Mouse (Mus musculus) ES-E14 (cell line): Measurements from ENCODE around the gene Txndc12. TPM values are rescaled to one million over a fixed set of nuclear protein-coding genes. Genes with fewer than 3 reads are reported as not detected.

Experiments used
- DNase-seq: peaks from one replicate; pipeline ENCODE4 v3.0.0-alpha.2; 2013; ENCODE audit warnings: low read depth, low spot score
- H3K27ac ChIP-seq: 2 replicates; pipeline ENCODE4 v1.5.1; 2012; ENCODE audit warnings: low read depth, mild to moderate bottlenecking, low read length, moderate library complexity, mixed read lengths; ENCODE audit not compliant: poor library complexity, insufficient read depth, severe bottlenecking
- H3K36me3 ChIP-seq: 2 replicates; pipeline ENCODE4 v1.6.1; 2012; ENCODE audit warnings: mild to moderate bottlenecking, low read length, moderate library complexity, mixed read lengths; ENCODE audit not compliant: control insufficient read depth, poor library complexity, insufficient read depth, severe bottlenecking
- H3K4me1 ChIP-seq, 2 experiments: fragments of 150-350 bp in 1 of 2; sonication (generic) in 1 of 2; 2 replicates each; pipeline ENCODE4 v1.6.1; 2012; ENCODE audit warnings: low read length in 2 of 2, mild to moderate bottlenecking in 1 of 2, mixed read lengths in 1 of 2; ENCODE audit not compliant: control insufficient read depth in 2 of 2, insufficient read depth in 2 of 2, poor library complexity in 1 of 2
- H3K4me3 ChIP-seq, 2 experiments: fragments of 150-350 bp in 1 of 2; sonication (generic) in 1 of 2; 2 replicates each; pipeline ENCODE4 v1.5.1; 2012; ENCODE audit warnings: low read length in 2 of 2, low read depth in 1 of 2, mild to moderate bottlenecking in 1 of 2, mixed read lengths in 1 of 2; ENCODE audit not compliant: insufficient read depth in 1 of 2, poor library complexity in 1 of 2, severe bottlenecking in 1 of 2
- H3K9ac ChIP-seq: 2 replicates; pipeline ENCODE4 v1.6.1; 2012; ENCODE audit warnings: low read depth, mild to moderate bottlenecking, low read length, mixed read lengths; ENCODE audit not compliant: poor library complexity, insufficient read depth, severe bottlenecking
- H3K9me3 ChIP-seq: fragments of 150-350 bp; sonication (generic); 2 replicates; pipeline ENCODE4 v1.6.1; 2012; ENCODE audit warnings: low read depth, mild to moderate bottlenecking, low read length; ENCODE audit not compliant: control insufficient read depth, insufficient read depth
- CHD2 ChIP-seq: IDR thresholded peaks from 2 replicates; pipeline ENCODE4 v1.6.1; 2014; ENCODE audit warnings: mild to moderate bottlenecking, low read depth, low read length, inconsistent platforms
- HCFC1 ChIP-seq: IDR thresholded peaks from 2 replicates; pipeline ENCODE4 v1.6.1; 2012; ENCODE audit warnings: low read length, inconsistent platforms, borderline replicate concordance; ENCODE audit not compliant: insufficient read depth
- MAFK ChIP-seq: IDR thresholded peaks from 2 replicates; pipeline ENCODE4 v1.6.1; 2014; ENCODE audit warnings: mild to moderate bottlenecking, low read depth, low read length, inconsistent platforms; ENCODE audit not compliant: insufficient read depth
- ZC3H11A ChIP-seq: IDR thresholded peaks from 2 replicates; pipeline ENCODE4 v1.6.1; 2012; ENCODE audit warnings: low read depth, mild to moderate bottlenecking, inconsistent platforms, low read length, borderline replicate concordance
- ZNF384 ChIP-seq: IDR thresholded peaks from 2 replicates; pipeline ENCODE4 v1.6.1; 2012; ENCODE audit warnings: low read depth, low read length, inconsistent platforms
- in situ Hi-C, 2 experiments: fragments of 600-800 bp; cut with MboI; formaldehyde crosslinking; loops; one replicate each; pipeline ENCODE4 v1.15.1; 2025; ENCODE audit warnings: low sequenced_read_pairs in 2 of 2, inconsistent platforms in 1 of 2; ENCODE audit not compliant: unreplicated experiment in 2 of 2
- total RNA-seq: library from RNA; depleted of rRNA; stranded (reverse); fragments of 300-350 nt; gene quantifications from 2 replicates; pipeline ENCODE4 v1.2.3, GENCODE M21; 2012

Txndc12 gene
- total RNA-seq, 1 experiment: 65.1 TPM

- peak; percentile 63 for DNase-seq
- in situ Hi-C loops: no loop called here
- H3K4me1 ChIP-seq: peaks cover 2 to 4% of the 10 kb centered on the region in 2 experiments; a peak in 2 of 4 replicates
- H3K36me3 ChIP-seq: peaks cover 4% of the 10 kb centered on the region; the same call in 1 of the 2 replicates
- H3K4me3 ChIP-seq: peak within 1 kb of the TSS; percentile 93 to 98
- TF ChIP-seq ZC3H11A (no peak), CHD2 (no peak), MAFK (no peak), ZNF384 (no peak), HCFC1 (peak; percentile 60)
- H3K27ac ChIP-seq: no peak within 1 kb of the TSS; the same call in 1 of the 2 replicates
- peak within 1 kb of the TSS; percentile 97 for H3K9ac ChIP-seq
- no peaks in the 10 kb centered on the region for H3K9me3 ChIP-seq
These were observed 13.5 kb downstream of the Txndc12 start, which contains the start of gene Kti12 for GRCm38 (mm10) chr4:108847715-108848504. Gene Kti12 (plus strand): TSS chr4:108847785.

GRCm38 (mm10) chr4:108848505-108848848 is 14.1 kb downstream of the Txndc12 start, which contains the start of gene A730015C16Rik:
Gene A730015C16Rik (minus strand): TSS chr4:108848619.
- H3K4me3 ChIP-seq: peak within 1 kb of the TSS; percentile 93 to 98
- TF ChIP-seq ZC3H11A: no peak
- no peak within 1 kb of the TSS; the same call in 1 of the 2 replicates for H3K27ac ChIP-seq
- no peak for DNase-seq
- peak within 1 kb of the TSS; percentile 97 for H3K9ac ChIP-seq
- H3K36me3 ChIP-seq: peaks cover 4% of the 10 kb centered on the region; the same call in 1 of the 2 replicates
- in situ Hi-C loops: no loop called here
- no peaks in the 10 kb centered on the region for H3K9me3 ChIP-seq
- H3K4me1 ChIP-seq: peaks cover 3 to 5% of the 10 kb centered on the region in 2 experiments; a peak in 2 of 4 replicates

GRCm38 (mm10) chr4:108866806-108867205 is 32.4 kb downstream of the Txndc12 start:
- TF ChIP-seq ZNF384 (no peak), CHD2 (no peak), MAFK (no peak), ZC3H11A (no peak), HCFC1 (no peak)
- no peaks in the 10 kb centered on the region for H3K4me1 ChIP-seq
- no peaks in the 10 kb centered on the region for H3K36me3 ChIP-seq
- no peaks in the 10 kb centered on the region for H3K9me3 ChIP-seq
- H3K9ac ChIP-seq: no peak overlapping the region
- no peak for DNase-seq
- in situ Hi-C loops: no loop called here
- no peak overlapping the region for H3K27ac ChIP-seq
- H3K4me3 ChIP-seq: no peak overlapping the region

- H3K36me3 ChIP-seq: no peaks in the 10 kb centered on the region
- in situ Hi-C loops: loop anchor here in 1 of 2 experiments (10.0 kb wide), 1 partner anchor 105 kb away; no protein-coding TSS in a partner anchor
- peak; percentile 94 for DNase-seq
- no peaks in the 10 kb centered on the region for H3K4me1 ChIP-seq
- H3K27ac ChIP-seq: no peak overlapping the region
- no peaks in the 10 kb centered on the region for H3K9me3 ChIP-seq
- TF ChIP-seq ZC3H11A (peak; percentile 98), ZNF384 (no peak)
- H3K4me3 ChIP-seq: no peak overlapping the region
- H3K9ac ChIP-seq: no peak overlapping the region
These were observed 35.5 kb downstream of the Txndc12 start for GRCm38 (mm10) chr4:108869730-108870374.

GRCm38 (mm10) chr4:108873746-108874145 is 39.3 kb downstream of the Txndc12 start:
- no peaks in the 10 kb centered on the region for H3K9me3 ChIP-seq
- TF ChIP-seq ZC3H11A (no peak), CHD2 (no peak), ZNF384 (no peak), HCFC1 (no peak), MAFK (no peak)
- no peak overlapping the region for H3K9ac ChIP-seq
- DNase-seq: no peak
- H3K36me3 ChIP-seq: no peaks in the 10 kb centered on the region
- H3K4me1 ChIP-seq: peaks cover 0 to 2% of the 10 kb centered on the region in 2 experiments; a peak in 1 of 4 replicates
- H3K27ac ChIP-seq: no peak overlapping the region
- no peak overlapping the region for H3K4me3 ChIP-seq
- in situ Hi-C loops: loop anchor here in 1 of 2 experiments (10.0 kb wide), 1 partner anchor 101 kb away; no protein-coding TSS in a partner anchor
